Mouse (Mus musculus): ENCODE measurements around the gene Doc2g. TPM values are rescaled to one million over a fixed set of nuclear protein-coding genes. Genes with fewer than 3 reads are reported as not detected.

Doc2g gene
- polyA plus RNA-seq, 1 experiment from 2014 or later: 84.9 TPM

- H3K27me3 ChIP-seq (ENCODE audit: control insufficient read depth, insufficient read depth, low read length): no peaks in the 10 kb centered on the region
- H3K36me3 ChIP-seq (ENCODE audit: control insufficient read depth, insufficient read depth): no peaks in the 10 kb centered on the region
- WGBS: 45% methylated on average over 15 of the region's 15 CpGs
- no peak overlapping the region for H3K4me3 ChIP-seq (ENCODE audit: low read length)
- no peaks in the 10 kb centered on the region for H3K9me3 ChIP-seq (replicated peaks; ENCODE audit: control insufficient read depth, low read length)
- H3K27ac ChIP-seq (ENCODE audit: low read length): no peak overlapping the region
- H3K9ac ChIP-seq (ENCODE audit: low read length): 0 out of 2 replicates have a peak overlapping the region, but pooled peaks have one; percentile 6
- no peak for ATAC-seq (replicated peaks; ENCODE audit: extremely low read depth, insufficient read depth, low FRiP score)
- peaks cover 15% of the 10 kb centered on the region for H3K4me1 ChIP-seq (ENCODE audit: control insufficient read depth, insufficient read depth, low read length)
- H3K4me2 ChIP-seq (ENCODE audit: low read depth, low read length): no peak overlapping the region
Observed at GRCm38 (mm10) chr19:4055947-4056693, 53.0 kb downstream of the Doc2g start.

Other genes with a start within 250 kb of the Doc2g start
- 18.9 and 20.4 TPM in 2 replicates for gene Kmt5b, start 235.9 kb upstream of the Doc2g start, polyA plus RNA-seq (2015; fragmentation: Nextera tagmentation; extraction: Ambion mirVana)
- gene Chka, start 151.5 kb upstream of the Doc2g start, polyA plus RNA-seq (2015; fragmentation: Nextera tagmentation; extraction: Ambion mirVana): 24.1 and 30.6 TPM in 2 replicates
- 31.0 and 32.3 TPM in 2 replicates for gene Tcirg1, start 96.2 kb upstream of the Doc2g start, polyA plus RNA-seq (2015; fragmentation: Nextera tagmentation; extraction: Ambion mirVana)
- 466 and 487 TPM in 2 replicates for gene Ndufs8, start 90.5 kb upstream of the Doc2g start, polyA plus RNA-seq (2015; fragmentation: Nextera tagmentation; extraction: Ambion mirVana)
- gene Aldh3b1, start 73.5 kb upstream of the Doc2g start, polyA plus RNA-seq (2015; fragmentation: Nextera tagmentation; extraction: Ambion mirVana): 2.6 and 3.7 TPM in 2 replicates
- gene Unc93b1, start 68.1 kb upstream of the Doc2g start, polyA plus RNA-seq (2015; fragmentation: Nextera tagmentation; extraction: Ambion mirVana): 19.8 TPM in 2 replicates
- gene Aldh3b3, start 44.7 kb upstream of the Doc2g start, polyA plus RNA-seq (2015; fragmentation: Nextera tagmentation; extraction: Ambion mirVana): not detected in 2 replicates
- 0.21 and 0.47 TPM in 2 replicates for gene Aldh3b2, start 31.0 kb upstream of the Doc2g start, polyA plus RNA-seq (2015; fragmentation: Nextera tagmentation; extraction: Ambion mirVana)
- gene Acy3, start 16.7 kb upstream of the Doc2g start, polyA plus RNA-seq (2015; fragmentation: Nextera tagmentation; extraction: Ambion mirVana): 13.0 and 13.3 TPM in 2 replicates
- not detected in 2 replicates for gene Tbx10, start 10.6 kb upstream of the Doc2g start, polyA plus RNA-seq (2015; fragmentation: Nextera tagmentation; extraction: Ambion mirVana)
- gene Nudt8, start 2.7 kb upstream of the Doc2g start, polyA plus RNA-seq (2015; fragmentation: Nextera tagmentation; extraction: Ambion mirVana): 67.8 and 75.1 TPM in 2 replicates
- gene Gm49405, start 2.7 kb upstream of the Doc2g start, polyA plus RNA-seq (2015; fragmentation: Nextera tagmentation; extraction: Ambion mirVana): 6.2 TPM in 2 replicates
- gene Ndufv1, start 9.5 kb downstream of the Doc2g start, polyA plus RNA-seq (2015; fragmentation: Nextera tagmentation; extraction: Ambion mirVana): 618 and 661 TPM in 2 replicates
- gene Gstp1, start 34.7 kb downstream of the Doc2g start, polyA plus RNA-seq (2015; fragmentation: Nextera tagmentation; extraction: Ambion mirVana): 378 and 420 TPM in 2 replicates
- 8.0 and 18.4 TPM in 2 replicates for gene Gstp2, start 42.7 kb downstream of the Doc2g start, polyA plus RNA-seq (2015; fragmentation: Nextera tagmentation; extraction: Ambion mirVana)
- gene Gstp3, start 56.3 kb downstream of the Doc2g start, polyA plus RNA-seq (2015; fragmentation: Nextera tagmentation; extraction: Ambion mirVana): 0.51 and 0.80 TPM in 2 replicates
- gene Cabp2, start 78.3 kb downstream of the Doc2g start, polyA plus RNA-seq (2015; fragmentation: Nextera tagmentation; extraction: Ambion mirVana): not detected in 2 replicates
- gene Cdk2ap2, start 93.9 kb downstream of the Doc2g start, polyA plus RNA-seq (2015; fragmentation: Nextera tagmentation; extraction: Ambion mirVana): 86.0 and 86.2 TPM in 2 replicates
- gene Pitpnm1, start 96.7 kb downstream of the Doc2g start, polyA plus RNA-seq (2015; fragmentation: Nextera tagmentation; extraction: Ambion mirVana): 27.7 and 29.4 TPM in 2 replicates
- gene Aip, start 122.5 kb downstream of the Doc2g start, polyA plus RNA-seq (2015; fragmentation: Nextera tagmentation; extraction: Ambion mirVana): 87.5 and 88.6 TPM in 2 replicates
- gene Gpr152, start 136.5 kb downstream of the Doc2g start, polyA plus RNA-seq (2015; fragmentation: Nextera tagmentation; extraction: Ambion mirVana): not detected in 2 replicates
- gene Cabp4, start 140.7 kb downstream of the Doc2g start, polyA plus RNA-seq (2015; fragmentation: Nextera tagmentation; extraction: Ambion mirVana): 0.11 TPM in 1 of 2 replicates, not detected in the other
- gene Coro1b, start 145.3 kb downstream of the Doc2g start, polyA plus RNA-seq (2015; fragmentation: Nextera tagmentation; extraction: Ambion mirVana): 133 and 134 TPM in 2 replicates
- 25.3 and 71.1 TPM in 2 replicates for gene Ptprcap, start 150.3 kb downstream of the Doc2g start, polyA plus RNA-seq (2015; fragmentation: Nextera tagmentation; extraction: Ambion mirVana)
- gene Rps6kb2, start 160.0 kb downstream of the Doc2g start, polyA plus RNA-seq (2015; fragmentation: Nextera tagmentation; extraction: Ambion mirVana): 47.4 and 48.7 TPM in 2 replicates
- gene Carns1, start 172.2 kb downstream of the Doc2g start, polyA plus RNA-seq (2015; fragmentation: Nextera tagmentation; extraction: Ambion mirVana): 15.9 and 17.5 TPM in 2 replicates
- gene Tbc1d10c, start 188.0 kb downstream of the Doc2g start, polyA plus RNA-seq (2015; fragmentation: Nextera tagmentation; extraction: Ambion mirVana): 10.8 and 26.5 TPM in 2 replicates
- gene Ppp1ca, start 188.8 kb downstream of the Doc2g start, polyA plus RNA-seq (2015; fragmentation: Nextera tagmentation; extraction: Ambion mirVana): 813 and 866 TPM in 2 replicates
- gene Rad9a, start 198.3 kb downstream of the Doc2g start, polyA plus RNA-seq (2015; fragmentation: Nextera tagmentation; extraction: Ambion mirVana): 19.9 and 21.1 TPM in 2 replicates
- gene Clcf1, start 210.9 kb downstream of the Doc2g start, polyA plus RNA-seq (2015; fragmentation: Nextera tagmentation; extraction: Ambion mirVana): 1.5 and 1.7 TPM in 2 replicates
- not detected in 2 replicates for gene AC109138.7, start 211.0 kb downstream of the Doc2g start, polyA plus RNA-seq (2015; fragmentation: Nextera tagmentation; extraction: Ambion mirVana)
- gene Pold4, start 228.6 kb downstream of the Doc2g start, polyA plus RNA-seq (2015; fragmentation: Nextera tagmentation; extraction: Ambion mirVana): 22.6 and 24.9 TPM in 2 replicates